Mouse (Mus musculus) hindlimb bud, embryonic 11.5 days (tissue): ENCODE measurements around the gene Tst.

Experiments used
- DNase-seq: peaks from one replicate; pipeline ENCODE4 v3.0.0-alpha.2; 2012; ENCODE audit warnings: low read depth, low spot score; ENCODE audit errors: extremely low spot score

Tst gene

GRCm38 (mm10) chr15:78405517-78406211 is at the start of gene Tst:
Gene Tst, minus strand, starts transcription at chr15:78405907.
- peak; percentile 33 for DNase-seq

- no peak for DNase-seq
Observed at GRCm38 (mm10) chr15:78455168-78455567, 49.5 kb upstream of the Tst start.

GRCm38 (mm10) chr15:78452929-78453328 is 47.2 kb upstream of the Tst start:
- no peak for DNase-seq

- no peak for DNase-seq
Observed at GRCm38 (mm10) chr15:78451201-78451600, 45.5 kb upstream of the Tst start.

- DNase-seq, result no peak
Observed at GRCm38 (mm10) chr15:78450419-78450768, 44.7 kb upstream of the Tst start.

GRCm38 (mm10) chr15:78449694-78450418 is 44.1 kb upstream of the Tst start:
- no peak for DNase-seq

- DNase-seq, result no peak
Observed at GRCm38 (mm10) chr15:78449131-78449530, 43.4 kb upstream of the Tst start.

GRCm38 (mm10) chr15:78447746-78448535 is 42.2 kb upstream of the Tst start:
- peak; percentile 82 for DNase-seq

- DNase-seq, result no peak
Observed at GRCm38 (mm10) chr15:78447121-78447520, 41.4 kb upstream of the Tst start.

GRCm38 (mm10) chr15:78443857-78444256 is 38.1 kb upstream of the Tst start:
- no peak for DNase-seq

GRCm38 (mm10) chr15:78442231-78442630 is 36.5 kb upstream of the Tst start:
- DNase-seq, result no peak

GRCm38 (mm10) chr15:78438973-78439372 is 33.3 kb upstream of the Tst start:
- no peak for DNase-seq

GRCm38 (mm10) chr15:78438505-78438904 is 32.8 kb upstream of the Tst start:
- no peak for DNase-seq

GRCm38 (mm10) chr15:78438018-78438394 is 32.3 kb upstream of the Tst start:
- no peak for DNase-seq

- DNase-seq, result no peak
Observed at GRCm38 (mm10) chr15:78437237-78438017, 31.7 kb upstream of the Tst start.

- no peak for DNase-seq
Observed at GRCm38 (mm10) chr15:78436380-78437192, 30.9 kb upstream of the Tst start.

GRCm38 (mm10) chr15:78435681-78436080 is 30.0 kb upstream of the Tst start:
- no peak for DNase-seq

- DNase-seq, result no peak
Observed at GRCm38 (mm10) chr15:78434896-78435520, 29.3 kb upstream of the Tst start.

- DNase-seq, result no peak
Observed at GRCm38 (mm10) chr15:78431541-78432121, 25.9 kb upstream of the Tst start.
